Mouse (Mus musculus) bone marrow macrophage, adult 2 months (primary cell): ENCODE results near the gene Exoc3l2.

Source experiments
- CTCF ChIP-seq: IDR thresholded peaks from 2 replicates; pipeline ENCODE4 v1.5.1; 2012; ENCODE audit warnings: low read depth, mild to moderate bottlenecking, low read length, moderate library complexity
- POLR2A ChIP-seq: IDR thresholded peaks from 2 replicates; pipeline ENCODE4 v1.6.1; 2012; ENCODE audit warnings: mild to moderate bottlenecking, low read depth, low read length, borderline replicate concordance

DNA sequence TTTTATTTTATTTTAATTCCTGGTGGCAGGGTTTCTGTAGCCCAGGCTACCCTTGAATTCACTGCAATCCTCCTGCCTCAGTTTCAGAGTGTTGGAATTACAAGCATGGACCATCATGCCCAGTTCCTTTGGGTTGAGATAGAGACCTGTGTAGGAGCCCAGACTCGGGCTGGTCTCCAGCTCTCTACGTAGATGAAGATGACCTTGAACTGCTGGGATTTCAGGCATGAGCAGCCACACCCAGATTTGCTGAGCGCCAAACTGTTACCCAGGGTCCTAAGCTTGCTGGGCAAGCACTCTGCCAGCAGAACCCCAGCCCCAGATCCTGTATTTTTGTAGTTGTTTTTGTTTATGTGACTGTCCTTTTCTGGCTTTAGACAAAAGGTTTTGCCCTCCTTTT is 49.6 kb upstream of the Exoc3l2 start:
- TF ChIP-seq CTCF: no peak
- TF ChIP-seq POLR2A: no peak
